ENCODE assay signal across 17 mouse cellular contexts in the genomic region with DNA sequence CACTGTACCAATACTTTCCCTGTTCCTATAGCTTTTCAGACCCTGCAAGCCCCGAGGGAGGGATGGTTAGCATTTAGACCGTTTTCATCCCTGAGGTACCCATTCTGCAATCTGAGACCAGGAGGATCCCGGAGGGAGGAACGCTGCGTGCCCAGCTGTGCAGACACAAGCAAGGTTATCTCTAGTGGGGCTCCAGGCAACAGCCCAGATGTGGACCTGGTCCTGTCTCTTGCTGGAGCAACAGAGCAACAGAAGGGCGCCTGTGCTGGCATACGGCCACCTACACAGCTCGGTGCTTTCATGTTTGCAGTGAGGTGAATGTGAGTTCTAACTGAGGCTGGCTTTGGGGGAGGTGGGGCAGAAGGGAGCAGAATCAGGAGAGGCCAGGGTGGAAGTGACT. TPM values are rescaled to one million over a fixed set of nuclear protein-coding genes. Genes with fewer than 3 reads are reported as not detected.
A peak's percentile ranks its signal among the peaks of the same experiment; 100 is the strongest.
DNase-seq lines count a peak whose midpoint lies in the region; ATAC-seq lines count a peak whose summit lies in the region.
"Had no signal": no experiment of that assay in that cellular context is flagged by ENCODE, and none has a peak within 500 bp of the region (broad histone marks: within the 10 kb centered on the region; RNA-seq: fewer than 3 reads in every experiment).

No protein-coding gene starts in this region.

- H3K36me3 ChIP-seq in heart, embryonic 13.5 days = peaks cover 74% of the 10 kb centered on the region
- H3K36me3 ChIP-seq in kidney, embryonic 15.5 days = peaks cover 66% of the 10 kb centered on the region
- peaks cover 11% of the 10 kb centered on the region; the same call in 1 of the 2 replicates for H3K36me3 ChIP-seq in hindbrain, embryonic 15.5 days
- peaks cover 16% of the 10 kb centered on the region; the same call in 1 of the 2 replicates for H3K36me3 ChIP-seq in neural tube, embryonic 15.5 days

- no peak for ATAC-seq in heart, embryonic 13.5 days (ENCODE audit: extremely low read depth, insufficient number of reproducible peaks, low FRiP score, low TSS enrichment)
- no peak for ATAC-seq in kidney, embryonic 15.5 days (replicated peaks; ENCODE audit: low FRiP score)
- ATAC-seq in hindbrain, embryonic 15.5 days (ENCODE audit: low FRiP score, low read depth) = no peak
- peak; percentile 13; the same call in 1 of the 2 replicates for ATAC-seq in neural tube, embryonic 15.5 days (ENCODE audit: low FRiP score)

- H3K27ac ChIP-seq in heart, embryonic 13.5 days (replicated peaks) = peak overlapping the region; percentile 75
- peak overlapping the region; percentile 20; the same call in 1 of the 2 replicates for H3K27ac ChIP-seq in kidney, embryonic 15.5 days
- peak overlapping the region; percentile 57 for H3K27ac ChIP-seq in hindbrain, embryonic 15.5 days (replicated peaks)
- peak overlapping the region; percentile 78 for H3K27ac ChIP-seq in neural tube, embryonic 15.5 days (replicated peaks)
- H3K27ac ChIP-seq: liver, embryonic 15.5 days had no signal

- no peak overlapping the region for H3K4me2 ChIP-seq in heart, embryonic 13.5 days
- no peak overlapping the region for H3K4me2 ChIP-seq in kidney, embryonic 15.5 days
- H3K4me2 ChIP-seq in hindbrain, embryonic 15.5 days = no peak overlapping the region
- no peak overlapping the region for H3K4me2 ChIP-seq in neural tube, embryonic 15.5 days
- H3K4me2 ChIP-seq: limb, embryonic 12.5 days; liver, embryonic 15.5 days had no signal

- H3K27me3 ChIP-seq in heart, embryonic 13.5 days (replicated peaks) = no peaks in the 10 kb centered on the region
- H3K27me3 ChIP-seq in kidney, embryonic 15.5 days = no peaks in the 10 kb centered on the region
- no peaks in the 10 kb centered on the region for H3K27me3 ChIP-seq in hindbrain, embryonic 15.5 days
- H3K27me3 ChIP-seq in neural tube, embryonic 15.5 days (replicated peaks) = no peaks in the 10 kb centered on the region
- H3K27me3 ChIP-seq: limb, embryonic 12.5 days; liver, embryonic 15.5 days had no signal

- 56% methylated on average over 8 of the region's 8 CpGs for WGBS in heart, embryonic 13.5 days
- WGBS in kidney, embryonic 15.5 days = 52% methylated on average over 8 of the region's 8 CpGs
- WGBS in hindbrain, embryonic 15.5 days = 64% methylated on average over 8 of the region's 8 CpGs
- WGBS in neural tube, embryonic 15.5 days = 52% methylated on average over 8 of the region's 8 CpGs

- H3K9ac ChIP-seq in heart, embryonic 13.5 days = peak overlapping the region; percentile 30
- no peak overlapping the region for H3K9ac ChIP-seq in kidney, embryonic 15.5 days
- no peak overlapping the region for H3K9ac ChIP-seq in hindbrain, embryonic 15.5 days
- H3K9ac ChIP-seq in neural tube, embryonic 15.5 days (replicated peaks) = no peak overlapping the region
- H3K9ac ChIP-seq: limb, embryonic 12.5 days; liver, embryonic 15.5 days had no signal

- no peak for DNase-seq in heart, adult 9 months (ENCODE audit: low spot score in 2 of 2)
- no peak for DNase-seq in kidney, adult 11 months
- no peak for DNase-seq in spleen, postnatal 36 days (ENCODE audit: low spot score in 2 of 2)
- DNase-seq: adrenal gland, adult 8-10 months; cerebellum, adult 18-20 months; gastrocnemius, postnatal 10 days; kidney, adult 2 months; lung, postnatal 10 days; thymus, adult 18-20 months had no signal

- H3K9me3 ChIP-seq in heart, embryonic 13.5 days = no peaks in the 10 kb centered on the region
- H3K9me3 ChIP-seq in kidney, embryonic 15.5 days (replicated peaks) = no peaks in the 10 kb centered on the region
- H3K9me3 ChIP-seq in hindbrain, embryonic 15.5 days = no peaks in the 10 kb centered on the region
- H3K9me3 ChIP-seq in neural tube, embryonic 15.5 days (replicated peaks) = no peaks in the 10 kb centered on the region
- H3K9me3 ChIP-seq: G1E; limb, embryonic 12.5 days; liver, embryonic 15.5 days had no signal

- H3K4me1 ChIP-seq in heart, embryonic 13.5 days = peaks cover 61% of the 10 kb centered on the region
- H3K4me1 ChIP-seq in kidney, embryonic 15.5 days = peaks cover 33% of the 10 kb centered on the region
- peaks cover 37% of the 10 kb centered on the region for H3K4me1 ChIP-seq in hindbrain, embryonic 15.5 days (replicated peaks)
- peaks cover 42% of the 10 kb centered on the region for H3K4me1 ChIP-seq in neural tube, embryonic 15.5 days
- H3K4me1 ChIP-seq: liver, embryonic 15.5 days had no signal

- no peak overlapping the region for H3K4me3 ChIP-seq in heart, embryonic 13.5 days
- no peak overlapping the region for H3K4me3 ChIP-seq in kidney, embryonic 15.5 days (replicated peaks)
- no peak overlapping the region for H3K4me3 ChIP-seq in hindbrain, embryonic 15.5 days
- H3K4me3 ChIP-seq in neural tube, embryonic 15.5 days (replicated peaks) = no peak overlapping the region
- H3K4me3 ChIP-seq: limb, embryonic 12.5 days; liver, embryonic 15.5 days; myocyte had no signal

RNA-seq across cellular contexts. Expression of gene H2afy, which starts 41.6 kb away (rescaled TPM):
- 112 and 124 TPM in 2 replicates for polyA plus RNA-seq in heart, embryonic 13.5 days (2015; fragmentation: Nextera tagmentation; extraction: Ambion mirVana)
- polyA plus RNA-seq in kidney, embryonic 15.5 days (2015; fragmentation: Nextera tagmentation; extraction: Ambion mirVana) = 395 and 406 TPM in 2 replicates
- polyA plus RNA-seq in hindbrain, embryonic 15.5 days (2015; fragmentation: Nextera tagmentation; extraction: Ambion mirVana) = 294 and 309 TPM in 2 replicates
- 244 and 272 TPM in 2 replicates for polyA plus RNA-seq in neural tube, embryonic 15.5 days (2015; fragmentation: Nextera tagmentation; extraction: Ambion mirVana)

Comparison
In these comparisons a context has a peak if more than half of its experiments do, and no peak if none do; other contexts are left out.
1. H3K27ac ChIP-seq: peak in every context shown above with its lines; median percentile 78 in neural tube, embryonic 15.5 days; 75 in heart, embryonic 13.5 days; 57 in hindbrain, embryonic 15.5 days; 20 in kidney, embryonic 15.5 days.